Mouse (Mus musculus) heart, embryonic 13.5 days (tissue): ENCODE measurements at regions not wholly inside any gene's neighbourhood (a gene's known extent, or its start where the extent isn't known, plus 50 kb on each side); places are given as distances from the start of the nearest gene placed in this dataset.
"Not testable (repeated sequence)": the region's sequence is repeated elsewhere in the genome, so short reads cannot be mapped to it uniquely, and the experiment has no call there.

ENCODE experiments used
- ATAC-seq: fragments of 200-750 bp; cut with Nextera tagmentation; 2 replicates; pipeline ENCODE4 v1.8.0; 2017; ENCODE audit warnings: moderate TSS enrichment; ENCODE audit not compliant: insufficient number of reproducible peaks, low FRiP score, low TSS enrichment; ENCODE audit errors: extremely low read depth
- H3K27ac ChIP-seq: fragments of 300-500 bp; sonication (generic); replicated peaks from 2 replicates; pipeline ENCODE4 v1.5.1; 2015; ENCODE audit warnings: moderate library complexity, mild to moderate bottlenecking, inconsistent platforms
- H3K27me3 ChIP-seq: fragments of 300-500 bp; sonication (generic); replicated peaks from 2 replicates; pipeline ENCODE4 v1.6.1; 2015; ENCODE audit warnings: mild to moderate bottlenecking, inconsistent platforms
- H3K36me3 ChIP-seq: fragments of 300-500 bp; sonication (generic); 2 replicates; pipeline ENCODE4 v1.6.1; 2015; ENCODE audit warnings: mild to moderate bottlenecking, inconsistent platforms
- H3K4me1 ChIP-seq: fragments of 300-500 bp; sonication (generic); 2 replicates; pipeline ENCODE4 v1.6.1; 2015; ENCODE audit warnings: inconsistent platforms
- H3K4me2 ChIP-seq: fragments of 300-500 bp; sonication (generic); 2 replicates; pipeline ENCODE4 v1.6.1; 2015; ENCODE audit warnings: inconsistent platforms, mild to moderate bottlenecking, moderate library complexity
- H3K4me3 ChIP-seq: fragments of 300-500 bp; sonication (generic); 2 replicates; pipeline ENCODE4 v1.5.1; 2015; ENCODE audit warnings: moderate library complexity, mild to moderate bottlenecking, inconsistent platforms
- H3K9ac ChIP-seq: fragments of 300-500 bp; sonication (generic); 2 replicates; pipeline ENCODE4 v1.6.1; 2015; ENCODE audit warnings: inconsistent platforms, mild to moderate bottlenecking, moderate library complexity
- H3K9me3 ChIP-seq: fragments of 300-500 bp; sonication (generic); 2 replicates; pipeline ENCODE4 v1.6.1; 2016; ENCODE audit warnings: inconsistent platforms
- WGBS: fragments of 180-500 bp; shearing (Covaris S2); methylation state at CpG from one replicate; pipeline ENCODE4 v1.1.7; 2015; ENCODE audit warnings: mixed read lengths; 5-methylcytosine and 5-hydroxymethylcytosine counted together

- ATAC-seq = peak; percentile 19; the same call in 1 of the 2 replicates
- no peaks in the 10 kb centered on the region for H3K4me1 ChIP-seq
- 46% methylated on average over 1 of the region's 1 CpGs for WGBS
- no peak overlapping the region for H3K4me2 ChIP-seq
- H3K27me3 ChIP-seq = no peaks in the 10 kb centered on the region
- no peak overlapping the region for H3K27ac ChIP-seq
- no peak overlapping the region for H3K4me3 ChIP-seq
- H3K9ac ChIP-seq = no peak overlapping the region
- H3K36me3 ChIP-seq = no peaks in the 10 kb centered on the region
- no peaks in the 10 kb centered on the region for H3K9me3 ChIP-seq
Measured at GRCm38 (mm10) chr14:96690923-96691322, 172.0 kb upstream of the Klhl1 start.

GRCm38 (mm10) chr14:96683943-96684342 is 165.0 kb upstream of the Klhl1 start:
- H3K9me3 ChIP-seq = no peaks in the 10 kb centered on the region
- no peak for ATAC-seq
- no peaks in the 10 kb centered on the region for H3K36me3 ChIP-seq
- H3K27ac ChIP-seq = no peak overlapping the region
- no peaks in the 10 kb centered on the region for H3K4me1 ChIP-seq
- no peak overlapping the region for H3K4me2 ChIP-seq
- no peak overlapping the region for H3K9ac ChIP-seq
- 63% methylated on average over 5 of the region's 5 CpGs for WGBS
- no peak overlapping the region for H3K4me3 ChIP-seq
- H3K27me3 ChIP-seq = no peaks in the 10 kb centered on the region

GRCm38 (mm10) chr14:96681740-96682139 is 162.8 kb upstream of the Klhl1 start:
- ATAC-seq = no peak
- WGBS = 61% methylated on average over 3 of the region's 3 CpGs

GRCm38 (mm10) chr14:96676213-96676612 is 157.3 kb upstream of the Klhl1 start:
- no peak overlapping the region for H3K9ac ChIP-seq
- H3K4me2 ChIP-seq = no peak overlapping the region
- H3K36me3 ChIP-seq = no peaks in the 10 kb centered on the region
- H3K27me3 ChIP-seq = no peaks in the 10 kb centered on the region
- no peak for ATAC-seq
- H3K4me3 ChIP-seq = no peak overlapping the region
- no peak overlapping the region for H3K27ac ChIP-seq
- 55% methylated on average over 1 of the region's 1 CpGs for whole genome bisulfite sequencing
- no peaks in the 10 kb centered on the region for H3K9me3 ChIP-seq
- no peaks in the 10 kb centered on the region for H3K4me1 ChIP-seq

More at GRCm38 (mm10) chr14:96681740-96682139, 162.8 kb upstream of the Klhl1 start:
- Histone ChIP-seq H3K27ac (no peak overlapping the region), H3K9ac (no peak overlapping the region), H3K4me1 (no peaks in the 10 kb centered on the region), H3K9me3 (no peaks in the 10 kb centered on the region), H3K36me3 (no peaks in the 10 kb centered on the region), H3K4me2 (no peak overlapping the region), H3K4me3 (no peak overlapping the region), H3K27me3 (no peaks in the 10 kb centered on the region)

- H3K9ac ChIP-seq = no peak overlapping the region
- no peak overlapping the region for H3K4me2 ChIP-seq
- H3K4me3 ChIP-seq = no peak overlapping the region
- no peaks in the 10 kb centered on the region for H3K27me3 ChIP-seq
- no peak overlapping the region for H3K27ac ChIP-seq
- no peaks in the 10 kb centered on the region for H3K36me3 ChIP-seq
- no peaks in the 10 kb centered on the region for H3K4me1 ChIP-seq
- 70% methylated on average over 2 of the region's 2 CpGs for WGBS
- ATAC-seq = no peak
- no peaks in the 10 kb centered on the region for H3K9me3 ChIP-seq
Measured at GRCm38 (mm10) chr14:96668635-96669034, 149.7 kb upstream of the Klhl1 start.

GRCm38 (mm10) chr14:96656500-96656899 is 137.6 kb upstream of the Klhl1 start:
- H3K9ac ChIP-seq = no peak overlapping the region
- no peak for ATAC-seq
- H3K36me3 ChIP-seq = no peaks in the 10 kb centered on the region
- H3K27ac ChIP-seq = no peak overlapping the region
- H3K4me2 ChIP-seq = no peak overlapping the region
- H3K9me3 ChIP-seq = no peaks in the 10 kb centered on the region
- no peaks in the 10 kb centered on the region for H3K27me3 ChIP-seq
- H3K4me1 ChIP-seq = no peaks in the 10 kb centered on the region
- H3K4me3 ChIP-seq = no peak overlapping the region
- 79% methylated on average over 1 of the region's 1 CpGs for WGBS

GRCm38 (mm10) chr14:96630291-96630690 is 111.4 kb upstream of the Klhl1 start:
- no peak overlapping the region for H3K4me3 ChIP-seq
- no peak overlapping the region for H3K27ac ChIP-seq
- no peaks in the 10 kb centered on the region for H3K9me3 ChIP-seq
- no peak overlapping the region for H3K9ac ChIP-seq
- no peaks in the 10 kb centered on the region for H3K36me3 ChIP-seq
- no peak for ATAC-seq
- no peak overlapping the region for H3K4me2 ChIP-seq
- no peaks in the 10 kb centered on the region for H3K4me1 ChIP-seq
- H3K27me3 ChIP-seq = no peaks in the 10 kb centered on the region
- 59% methylated on average over 2 of the region's 2 CpGs for WGBS

GRCm38 (mm10) chr14:96606736-96607135 is 87.8 kb upstream of the Klhl1 start:
- Histone ChIP-seq H3K9ac (no peak overlapping the region), H3K9me3 (no peaks in the 10 kb centered on the region), H3K27ac (no peak overlapping the region), H3K4me2 (no peak overlapping the region), H3K4me1 (no peaks in the 10 kb centered on the region), H3K27me3 (no peaks in the 10 kb centered on the region), H3K36me3 (no peaks in the 10 kb centered on the region), H3K4me3 (no peak overlapping the region)
- no peak for ATAC-seq
- WGBS = 70% methylated on average over 4 of the region's 4 CpGs

- not testable (repeated sequence) for H3K27ac ChIP-seq, H3K4me1 ChIP-seq, H3K27me3 ChIP-seq, H3K9me3 ChIP-seq, ATAC-seq, H3K9ac ChIP-seq, H3K36me3 ChIP-seq, H3K4me3 ChIP-seq, H3K4me2 ChIP-seq
- 49% methylated on average over 1 of the region's 1 CpGs for WGBS
Measured at GRCm38 (mm10) chr14:96601092-96601491, 82.2 kb upstream of the Klhl1 start.

- Histone ChIP-seq H3K4me2 (no peak overlapping the region), H3K4me3 (no peak overlapping the region)
Measured at GRCm38 (mm10) chr14:96592051-96592450, 73.1 kb upstream of the Klhl1 start.

More at GRCm38 (mm10) chr14:96592051-96592450, 73.1 kb upstream of the Klhl1 start:
- no peak for ATAC-seq
- H3K27ac ChIP-seq = no peak overlapping the region
- no peaks in the 10 kb centered on the region for H3K36me3 ChIP-seq
- H3K27me3 ChIP-seq = no peaks in the 10 kb centered on the region
- no peaks in the 10 kb centered on the region for H3K4me1 ChIP-seq
- H3K9ac ChIP-seq = no peak overlapping the region
- no peaks in the 10 kb centered on the region for H3K9me3 ChIP-seq
